ENCODE assay signal across 20 mouse cellular contexts in genomic region chr7:100683241-100683640, GRCm38 (mm10).
"Had no signal": no experiment of that assay in that cellular context is flagged by ENCODE, and none has a peak within 500 bp of the region (broad histone marks: within the 10 kb centered on the region; RNA-seq: fewer than 3 reads in every experiment).

No protein-coding gene starts in this region.

- H3K36me3 ChIP-seq: intestine, embryonic 15.5 days; kidney, embryonic 15.5 days; limb, embryonic 12.5 days; limb, embryonic 15.5 days; lung, embryonic 15.5 days; midbrain, embryonic 10.5 days; midbrain, embryonic 13.5 days; neural tube, embryonic 13.5 days had no signal

- ATAC-seq: intestine, embryonic 15.5 days; midbrain, embryonic 13.5 days had no signal

- H3K27me3 ChIP-seq: intestine, embryonic 15.5 days; kidney, embryonic 15.5 days; limb, embryonic 12.5 days; limb, embryonic 15.5 days; lung, embryonic 15.5 days; midbrain, embryonic 13.5 days; neural tube, embryonic 13.5 days had no signal

- DNase-seq: kidney, adult 11 months; kidney, adult 8-10 months; kidney, postnatal 14 days; kidney, postnatal 4 days; left cerebral cortex, postnatal 4 days; lung, adult 18-20 months; lung, postnatal 10 days; lung, postnatal 36 days; thymus, adult 18-20 months; thymus, postnatal 36 days had no signal

- H3K4me2 ChIP-seq: intestine, embryonic 15.5 days; kidney, embryonic 15.5 days; limb, embryonic 12.5 days; limb, embryonic 15.5 days; liver, embryonic 11.5 days; lung, embryonic 15.5 days; midbrain, embryonic 13.5 days; neural tube, embryonic 13.5 days had no signal

- H3K9me3 ChIP-seq: intestine, embryonic 15.5 days; kidney, embryonic 15.5 days; limb, embryonic 12.5 days; limb, embryonic 15.5 days; lung, embryonic 15.5 days; megakaryocyte, embryonic 14.5 days; midbrain, embryonic 10.5 days; midbrain, embryonic 13.5 days; neural tube, embryonic 13.5 days had no signal

- H3K9ac ChIP-seq: intestine, embryonic 15.5 days; kidney, embryonic 15.5 days; limb, embryonic 12.5 days; limb, embryonic 15.5 days; lung, embryonic 15.5 days; midbrain, embryonic 13.5 days; neural tube, embryonic 13.5 days had no signal

- H3K4me3 ChIP-seq: intestine, embryonic 15.5 days; kidney, embryonic 15.5 days; limb, embryonic 12.5 days; limb, embryonic 15.5 days; lung, embryonic 15.5 days; megakaryocyte, embryonic 14.5 days; midbrain, embryonic 10.5 days; midbrain, embryonic 13.5 days; neural tube, embryonic 13.5 days had no signal

- H3K27ac ChIP-seq: intestine, embryonic 15.5 days; kidney, embryonic 15.5 days; limb, embryonic 12.5 days; limb, embryonic 15.5 days; lung, embryonic 15.5 days; midbrain, embryonic 10.5 days; midbrain, embryonic 13.5 days; neural tube, embryonic 13.5 days had no signal

- H3K4me1 ChIP-seq: kidney, embryonic 15.5 days; lung, embryonic 15.5 days; midbrain, embryonic 10.5 days; neural tube, embryonic 13.5 days had no signal
